Mouse (Mus musculus) adrenal gland, postnatal 10 days (tissue): ENCODE measurements around the gene Atxn10. TPM values are rescaled to one million over a fixed set of nuclear protein-coding genes. Genes with fewer than 3 reads are reported as not detected.
"Not testable (repeated sequence)": the region's sequence is repeated elsewhere in the genome, so short reads cannot be mapped to it uniquely, and the experiment has no call there.

ENCODE experiments used
- DNase-seq: peaks from one replicate; pipeline ENCODE4 v3.0.0; 2021; ENCODE audit warnings: mixed read lengths
- total RNA-seq, 2 experiments: library from RNA; stranded (reverse); gene quantifications; 2 replicates each; pipeline ENCODE4 v1.2.3; 2021

Gene Atxn10
- total RNA-seq, 2 experiments from 2014 or later = 107 to 110 TPM

GRCm38 (mm10) chr15:85333511-85333910 is 2.5 kb upstream of the Atxn10 start:
- not testable (repeated sequence) for DNase-seq

- no peak for DNase-seq
Observed at GRCm38 (mm10) chr15:85334234-85334633, 1.8 kb upstream of the Atxn10 start.

GRCm38 (mm10) chr15:85336301-85336991 is 401 bp downstream of the Atxn10 start:
- peak; percentile 85 for DNase-seq

DNA sequence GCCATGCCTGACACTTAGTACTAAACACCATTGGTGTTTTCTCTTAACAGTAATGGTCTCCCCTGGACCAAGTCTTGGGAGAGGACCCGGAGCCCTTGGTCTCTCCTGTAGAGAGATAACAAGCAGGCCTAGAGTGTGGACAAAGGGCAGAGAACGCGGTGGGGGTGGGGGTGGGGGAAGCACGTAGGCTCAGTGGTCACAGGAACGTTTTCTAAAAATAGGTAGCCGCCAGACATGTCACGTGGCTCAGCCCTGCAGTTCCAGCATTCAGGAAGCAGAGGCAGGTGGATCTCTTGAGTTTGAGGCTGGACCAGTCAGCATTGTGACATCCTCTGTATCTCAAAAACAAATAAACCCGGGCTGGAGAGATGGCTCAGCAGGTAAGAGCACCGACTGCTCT is 1.2 kb downstream of the Atxn10 start:
- no peak for DNase-seq

DNA sequence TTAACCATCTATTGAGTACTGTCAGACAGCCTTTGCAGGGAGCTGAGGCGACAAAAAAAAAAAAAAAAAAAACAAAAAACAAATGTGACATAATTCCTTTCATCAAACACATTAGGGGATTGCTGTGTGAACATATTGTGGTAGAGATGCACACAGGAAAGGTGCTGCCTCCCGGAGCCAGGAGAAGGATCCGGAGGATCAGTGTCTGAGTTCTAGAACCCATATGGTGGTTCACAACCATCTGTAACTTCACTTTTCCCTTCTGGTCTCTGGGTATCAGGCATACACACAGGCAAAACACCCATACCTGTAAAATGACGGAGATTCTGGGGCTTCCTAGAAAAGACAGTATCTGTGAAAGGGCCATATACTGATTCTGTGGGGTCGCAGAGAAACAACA is 1.9 kb downstream of the Atxn10 start:
- no peak for DNase-seq

DNA sequence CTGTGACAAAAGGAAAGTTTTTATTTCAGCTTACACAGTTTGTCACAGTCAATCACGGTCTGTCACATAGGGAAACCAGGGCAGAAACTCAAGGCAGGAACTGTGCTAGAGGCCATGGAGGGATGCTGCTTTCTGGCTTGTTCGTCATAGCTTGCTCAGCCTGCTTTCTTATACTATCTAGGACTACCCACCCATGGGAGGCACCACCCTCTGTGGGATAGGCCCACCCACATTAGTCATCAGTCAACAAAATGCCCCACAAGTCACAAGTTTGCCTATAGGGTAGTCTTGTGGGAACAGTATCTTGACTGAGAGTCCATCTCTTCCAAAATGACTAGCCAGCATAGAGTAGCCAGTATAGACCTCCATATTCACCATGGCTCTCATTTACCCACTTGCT is 6.2 kb downstream of the Atxn10 start:
- DNase-seq = no peak

DNA sequence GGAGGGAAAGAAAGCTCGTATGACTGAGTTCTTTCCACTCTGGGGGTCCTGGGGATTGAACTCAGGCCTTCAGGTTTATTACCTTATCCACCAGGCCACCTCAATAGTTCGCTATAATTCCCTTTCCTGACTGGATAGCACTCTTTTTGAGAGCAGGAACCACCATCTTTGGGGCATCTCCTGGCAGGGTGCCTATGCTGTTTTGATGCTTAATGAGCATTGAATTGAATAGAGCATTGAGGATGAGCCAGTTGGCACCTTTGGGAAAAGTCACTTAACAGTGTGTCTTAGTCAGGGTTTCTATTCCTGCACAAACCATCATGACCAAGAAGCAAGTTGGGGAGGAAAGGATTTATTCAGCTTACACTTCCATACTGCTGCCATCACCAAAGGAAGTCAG is 8.6 kb downstream of the Atxn10 start:
- no peak for DNase-seq

DNA sequence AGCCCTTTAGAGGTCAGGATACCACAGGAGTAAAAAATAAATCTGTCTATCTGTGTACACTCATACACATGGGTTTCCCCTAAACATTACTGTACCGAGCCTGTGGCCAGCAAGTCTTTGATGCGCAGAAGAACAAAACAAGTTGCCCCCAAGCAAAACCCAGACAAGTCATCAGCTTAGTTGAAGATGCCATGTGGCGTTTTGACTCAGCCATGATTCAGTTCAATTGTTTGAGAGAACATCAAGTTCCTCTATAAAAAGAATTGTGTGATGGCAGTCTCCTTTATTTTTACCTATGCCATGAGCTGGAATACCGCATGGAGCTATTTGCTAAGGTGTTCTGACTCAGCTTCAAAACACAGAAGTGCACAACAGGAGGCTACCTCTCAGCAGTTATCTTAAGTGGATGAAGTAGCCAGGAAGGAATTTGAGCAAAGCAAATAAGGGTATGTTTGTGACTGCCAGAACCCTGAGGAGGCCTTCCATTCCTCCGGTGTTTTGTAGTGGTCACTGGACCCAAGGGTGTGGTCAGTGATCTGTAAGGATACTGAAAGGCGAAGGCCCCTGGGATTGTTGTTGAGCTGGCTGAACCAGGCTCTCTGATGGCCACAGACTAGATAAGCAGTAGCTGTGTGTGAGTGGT is 11.1 kb downstream of the Atxn10 start:
- no peak for DNase-seq

GRCm38 (mm10) chr15:85350144-85350543 is 14.1 kb downstream of the Atxn10 start:
- DNase-seq = no peak

DNA sequence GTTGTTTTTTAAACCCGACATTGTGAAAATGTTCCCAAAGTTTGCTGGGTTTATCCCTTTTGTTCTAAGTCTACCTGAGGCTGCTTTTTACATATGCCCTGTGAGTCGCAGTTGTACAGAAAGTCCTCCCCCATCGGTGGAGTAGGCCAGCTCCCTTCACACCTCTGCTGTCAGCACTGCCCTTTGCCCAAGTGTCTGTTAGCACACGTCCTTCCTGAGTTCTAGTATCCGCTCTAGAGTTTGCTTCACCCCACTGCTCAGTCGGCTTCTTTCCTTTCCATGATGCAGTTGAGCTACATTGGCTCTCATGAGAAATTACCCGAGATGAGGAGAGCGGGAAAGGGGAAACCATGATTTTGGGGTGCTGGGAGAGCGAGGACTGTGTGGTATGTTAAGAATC is 18.0 kb downstream of the Atxn10 start:
- DNase-seq = no peak

DNA sequence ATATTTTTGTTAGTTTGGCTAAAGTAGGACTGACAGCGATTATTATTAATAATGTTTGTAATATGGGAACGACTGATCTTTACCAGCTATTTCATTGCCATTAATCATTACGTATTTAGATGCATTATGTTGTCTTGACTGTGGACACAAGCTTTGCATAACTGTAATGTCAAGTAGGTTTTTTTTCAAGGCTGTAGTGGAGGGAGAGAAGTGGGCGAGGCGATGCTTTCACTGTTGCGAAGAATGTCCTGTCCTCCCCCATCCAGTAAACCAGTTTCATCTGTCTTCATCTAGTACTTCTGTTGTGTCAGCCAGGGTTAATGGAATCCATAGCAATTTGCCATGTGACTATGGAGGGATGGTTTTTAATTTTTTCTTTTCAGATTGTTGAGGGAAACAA is 20.1 kb downstream of the Atxn10 start:
- no peak for DNase-seq

- DNase-seq = no peak
Observed at GRCm38 (mm10) chr15:85357465-85358225, 21.6 kb downstream of the Atxn10 start.

- no peak for DNase-seq
Observed at GRCm38 (mm10) chr15:85359483-85359882, 23.4 kb downstream of the Atxn10 start.

DNA sequence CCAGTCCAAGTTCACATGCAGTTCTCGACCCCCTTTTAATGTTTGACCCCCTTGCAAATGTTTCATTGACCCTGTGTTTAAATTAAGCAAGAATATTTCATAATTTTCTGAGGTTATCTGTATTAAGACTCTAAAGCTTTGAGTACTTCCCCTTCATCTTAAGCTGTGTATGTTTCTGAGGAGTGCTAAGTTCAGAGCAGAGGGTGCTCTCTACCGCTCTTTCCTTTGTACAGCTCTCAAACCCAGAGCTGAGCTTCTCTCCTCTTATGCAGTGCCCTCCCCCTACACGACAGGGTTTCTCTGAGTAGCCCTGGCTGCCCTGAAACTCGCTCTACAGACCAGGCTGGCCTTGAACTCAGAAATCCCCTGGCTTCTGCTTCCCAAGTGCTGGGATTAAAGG is 23.9 kb downstream of the Atxn10 start:
- no peak for DNase-seq

DNA sequence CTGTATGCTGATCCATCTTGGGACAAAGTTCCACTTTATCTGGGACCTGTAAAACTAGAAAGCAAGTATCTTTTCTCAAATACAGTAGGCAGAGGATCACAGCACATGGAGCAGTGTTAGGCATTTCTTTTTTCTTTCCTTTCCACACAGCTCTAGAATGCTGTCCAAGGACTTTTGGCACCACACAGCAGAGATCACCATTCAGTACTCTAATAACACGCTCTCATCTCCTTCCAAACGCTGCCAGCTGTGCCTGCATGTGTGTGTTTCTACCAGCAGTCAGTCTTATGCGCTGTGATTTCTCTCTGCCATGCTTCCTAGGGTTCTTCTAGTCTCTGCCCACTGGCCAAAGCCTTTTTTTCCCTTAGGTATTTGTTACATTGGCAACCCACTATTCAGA is 28.3 kb downstream of the Atxn10 start:
- peak; percentile 16 for DNase-seq

GRCm38 (mm10) chr15:85366938-85367337 is 30.9 kb downstream of the Atxn10 start:
- DNase-seq = no peak

- DNase-seq = no peak
Observed at GRCm38 (mm10) chr15:85369765-85370164, 33.7 kb downstream of the Atxn10 start.

DNA sequence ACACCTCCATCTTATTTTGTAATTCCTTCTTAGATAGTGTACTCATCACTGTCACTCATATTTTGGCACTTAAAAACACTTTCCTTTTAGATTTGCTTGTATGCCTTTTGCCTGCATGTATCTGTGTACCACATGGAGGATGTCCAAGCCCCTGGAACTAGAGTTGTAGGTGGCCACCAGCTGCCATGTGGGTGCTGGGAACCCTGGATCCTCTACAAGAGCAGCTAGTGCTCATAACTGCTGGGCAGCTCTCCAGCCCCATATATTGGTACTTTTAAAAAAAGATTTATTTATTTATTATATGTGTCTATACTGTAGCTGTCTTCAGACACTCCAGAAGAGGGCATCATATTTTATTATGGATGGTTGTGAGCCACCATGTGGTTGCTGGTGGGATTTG is 37.1 kb downstream of the Atxn10 start:
- DNase-seq = no peak

DNA sequence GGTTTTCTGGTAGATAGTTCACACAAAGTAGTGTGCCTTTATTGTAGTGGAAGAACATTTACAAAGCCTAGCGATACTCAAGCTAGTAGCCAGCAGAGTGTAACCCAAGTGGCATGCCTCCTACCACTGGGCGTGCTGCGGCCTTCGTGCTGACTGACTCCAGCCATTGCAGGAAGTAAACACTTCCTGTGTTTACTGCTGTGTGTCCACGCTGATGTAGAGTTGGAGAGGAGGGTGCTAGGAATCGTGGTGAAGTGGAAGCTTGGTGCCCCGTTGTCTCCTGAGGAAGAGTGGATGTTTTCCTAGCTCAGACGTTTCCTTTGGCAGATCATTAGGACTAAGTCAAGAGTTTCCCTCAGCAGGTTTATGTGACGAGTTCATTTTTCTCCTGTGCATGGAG is 47.4 kb downstream of the Atxn10 start:
- DNase-seq = no peak

GRCm38 (mm10) chr15:85388696-85389095 is 52.7 kb downstream of the Atxn10 start:
- no peak for DNase-seq

DNA sequence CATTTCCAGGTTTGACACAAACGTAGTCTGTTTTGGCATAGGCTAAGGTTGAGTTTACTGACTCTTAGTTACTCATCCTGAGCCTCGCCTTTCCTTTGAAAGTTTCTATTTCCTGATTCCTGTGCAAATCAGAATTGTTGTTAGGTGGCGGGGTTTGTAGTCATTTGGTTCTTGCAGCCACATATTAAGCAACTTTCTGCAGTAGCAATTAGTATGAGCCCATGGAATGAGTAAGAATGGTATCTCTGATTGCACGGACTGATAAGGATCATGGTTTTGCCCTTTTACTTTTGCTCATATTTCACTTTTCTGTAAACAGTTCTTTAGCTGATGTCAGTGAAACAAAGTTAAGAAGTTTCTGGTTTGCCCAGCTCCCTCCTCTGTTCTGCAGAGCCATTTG is 53.9 kb downstream of the Atxn10 start:
- DNase-seq = no peak

DNA sequence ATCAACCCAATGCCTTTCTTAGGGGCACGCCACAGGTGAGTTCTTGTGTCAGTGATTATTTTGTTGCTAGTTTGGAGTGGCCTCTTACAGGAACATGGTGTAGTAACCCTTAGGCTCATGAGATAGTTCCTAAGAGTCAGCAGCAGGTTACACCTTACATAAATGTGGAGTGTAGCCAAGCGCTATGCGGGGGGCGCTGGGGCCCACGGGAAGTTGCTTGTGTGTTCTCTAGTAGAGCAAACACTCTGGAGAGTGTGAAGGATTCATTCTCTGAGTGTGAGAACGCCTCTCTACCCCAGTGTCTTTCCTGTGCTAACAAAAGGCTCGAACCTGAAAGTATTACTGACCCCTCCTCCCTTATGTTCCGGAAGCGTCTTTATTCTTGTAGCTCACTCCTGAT is 59.3 kb downstream of the Atxn10 start:
- no peak for DNase-seq

- DNase-seq = no peak
Observed at GRCm38 (mm10) chr15:85401926-85402325, 65.9 kb downstream of the Atxn10 start.
